Mouse (Mus musculus) c-Kit-positive CD71-positive TER-119-negative erythroid progenitor cells, embryonic 14.5 days (primary cell): ENCODE results near the gene Thyn1.

Experiments
- DNase-seq: peaks from one replicate; pipeline ENCODE4 v3.0.0-alpha.2; 2013; ENCODE audit warnings: low read depth

Thyn1 gene

GRCm38 (mm10) chr9:27029828-27030762, 30.6 kb downstream of the Thyn1 start, which contains the start of the genes Vps26b and Ncapd3:
Vps26b (minus strand) TSS chr9:27030065.
Ncapd3 (plus strand) TSS chr9:27030175.
- peak; percentile 97 for DNase-seq

- DNase-seq = no peak
Observed at GRCm38 (mm10) chr9:27030763-27031100, 31.2 kb downstream of the Thyn1 start.

GRCm38 (mm10) chr9:27043892-27044291, 44.4 kb downstream of the Thyn1 start:
- no peak for DNase-seq

- no peak for DNase-seq
Observed at GRCm38 (mm10) chr9:27049492-27049891, 50.0 kb downstream of the Thyn1 start.
